Mouse (Mus musculus): Measurements from ENCODE around the gene Bckdha.

DNA sequence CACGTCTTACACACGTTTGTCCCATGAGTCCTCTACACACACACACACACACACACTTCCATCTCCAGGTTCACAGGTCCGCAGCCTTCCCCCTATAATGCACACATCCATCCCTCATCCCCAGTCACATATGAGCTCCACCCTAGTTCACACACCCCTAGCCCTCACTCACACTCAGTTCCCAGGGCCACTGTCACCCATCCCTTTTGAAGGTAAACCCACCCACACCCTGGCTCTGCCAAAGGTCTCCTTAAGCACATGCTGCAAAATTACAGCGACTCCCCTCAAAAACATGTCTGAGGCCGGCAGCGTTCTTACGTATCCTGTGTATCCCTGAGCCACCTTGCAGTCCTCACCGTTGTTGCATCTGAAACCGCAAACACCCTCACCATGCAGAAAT is 15.5 kb upstream of the Bckdha start:
- no peak for TF ChIP-seq GATA1 (IDR thresholded peaks at IDR 0.05; ENCODE audit: borderline replicate concordance, low read length)
- TF ChIP-seq FLI1 (IDR thresholded peaks at IDR 0.05; ENCODE audit: low read length): no peak

All from megakaryocyte, embryonic 14.5 days (primary cell).